Mouse (Mus musculus): ENCODE measurements around the gene Myo15. TPM values are rescaled to one million over a fixed set of nuclear protein-coding genes. Genes with fewer than 3 reads are reported as not detected.
"Not testable (repeated sequence)": the region's sequence is repeated elsewhere in the genome, so short reads cannot be mapped to it uniquely, and the experiment has no call there.

The Myo15 gene
- 0.38 and 0.43 TPM in 2 replicates for polyA plus RNA-seq (2015; fragmentation: Nextera tagmentation; extraction: Ambion mirVana)

DNA sequence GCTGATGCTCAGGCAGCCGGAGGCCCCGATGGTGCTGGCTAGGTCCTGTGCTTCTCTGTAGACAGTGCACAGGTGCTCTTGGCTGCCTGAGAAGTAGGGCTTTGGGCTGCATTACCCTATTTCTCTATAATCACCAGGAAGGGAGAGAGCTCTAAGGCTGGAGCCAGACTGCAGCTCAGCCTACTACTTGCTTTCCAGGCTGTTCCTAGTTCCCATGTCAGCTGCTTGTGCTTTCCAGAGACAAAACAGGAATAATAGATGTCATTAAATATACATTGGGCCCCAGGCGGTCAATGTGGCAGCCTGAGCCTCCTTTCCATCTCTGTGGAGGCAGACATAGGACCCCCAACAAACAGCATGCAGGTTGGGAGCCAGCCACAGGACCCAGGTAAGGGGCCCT, at the start of gene Myo15:
Myo15 (plus strand) TSS at position 301 of the 400 bp plus-strand sequence.
- WGBS: 95% methylated on average over 3 of the region's 3 CpGs
- no peak within 1 kb of the TSS for H3K9ac ChIP-seq
- ATAC-seq (ENCODE audit: insufficient number of reproducible peaks, low FRiP score, low TSS enrichment, low read depth): no peak

DNA sequence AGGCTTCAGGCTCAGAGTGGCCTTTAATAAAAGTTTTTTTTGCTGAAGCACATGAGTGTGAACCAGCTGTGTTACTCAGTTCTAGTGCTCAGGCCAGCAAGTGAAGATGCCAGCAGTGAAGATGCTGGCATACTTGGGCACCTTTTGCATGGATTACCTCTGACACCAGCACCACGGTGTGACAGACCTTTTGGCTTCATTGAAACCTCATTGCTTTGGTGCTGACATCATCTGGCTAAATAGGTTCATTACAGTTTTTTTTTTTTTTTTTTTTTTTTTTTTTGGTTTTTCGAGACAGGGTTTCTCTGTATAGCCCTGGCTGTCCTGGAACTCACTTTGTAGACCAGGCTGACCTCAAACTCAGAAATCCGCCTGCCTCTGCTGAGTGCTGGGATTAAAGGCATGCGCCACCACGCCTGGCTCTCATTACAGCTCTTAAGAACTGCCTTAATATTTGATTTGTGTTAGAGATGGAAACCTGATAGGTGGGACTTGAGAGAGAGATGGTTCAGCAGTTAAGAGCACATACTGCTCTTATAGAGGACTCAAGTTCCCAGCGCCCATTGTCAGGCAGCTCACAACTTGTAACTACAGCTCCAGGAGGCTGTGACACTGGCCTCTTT, 47.0 kb upstream of the Myo15 start:
- Histone ChIP-seq H3K4me3 (replicated peaks) (no peak overlapping the region), H3K36me3 (peaks cover 19% of the 10 kb centered on the region), H3K4me1 (peaks cover 10% of the 10 kb centered on the region), H3K4me2 (replicated peaks) (no peak overlapping the region), H3K9me3 (replicated peaks) (no peaks in the 10 kb centered on the region), H3K9ac (no peak overlapping the region), H3K27me3 (no peaks in the 10 kb centered on the region), H3K27ac (replicated peaks) (no peak overlapping the region)
- ATAC-seq (ENCODE audit: insufficient number of reproducible peaks, low FRiP score, low TSS enrichment, low read depth): no peak
- 62% methylated on average over 6 of the region's 6 CpGs for WGBS

More for the DNA sequence above, at the start of gene Myo15:
- H3K27ac ChIP-seq (replicated peaks): no peak within 1 kb of the TSS
- no peak within 1 kb of the TSS for H3K4me2 ChIP-seq (replicated peaks)
- H3K9me3 ChIP-seq (replicated peaks): no peaks in the 10 kb centered on the region
- no peaks in the 10 kb centered on the region for H3K27me3 ChIP-seq
- peaks cover 54% of the 10 kb centered on the region for H3K36me3 ChIP-seq
- H3K4me1 ChIP-seq: no peaks in the 10 kb centered on the region
- no peak within 1 kb of the TSS for H3K4me3 ChIP-seq (replicated peaks)

DNA sequence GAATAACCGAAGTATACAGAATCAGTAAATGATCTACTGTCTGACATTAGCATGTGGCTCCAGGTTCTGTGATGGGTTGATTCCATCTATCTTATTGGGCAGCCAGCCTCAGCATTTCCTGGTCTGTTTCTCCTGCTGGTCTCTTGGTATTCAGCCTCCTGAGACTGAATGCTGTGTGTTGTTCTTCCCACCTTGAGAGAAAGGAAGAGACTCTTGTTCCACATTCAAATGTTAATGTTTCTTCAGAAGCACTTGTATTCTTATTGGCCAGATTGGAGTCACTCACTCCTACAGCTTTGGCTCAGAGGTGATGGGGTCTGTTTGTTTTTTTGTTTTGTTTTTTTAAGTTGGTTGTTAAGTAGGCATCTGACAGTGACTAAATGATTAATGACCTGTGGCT, 46.1 kb upstream of the Myo15 start:
- no peak for ATAC-seq (ENCODE audit: insufficient number of reproducible peaks, low FRiP score, low TSS enrichment, low read depth)
- 67% methylated on average over 1 of the region's 1 CpGs for WGBS
- Histone ChIP-seq H3K27ac (replicated peaks) (no peak overlapping the region), H3K9me3 (replicated peaks) (no peaks in the 10 kb centered on the region), H3K4me1 (peaks cover 10% of the 10 kb centered on the region), H3K4me3 (replicated peaks) (no peak overlapping the region), H3K9ac (no peak overlapping the region), H3K27me3 (no peaks in the 10 kb centered on the region), H3K4me2 (replicated peaks) (no peak overlapping the region), H3K36me3 (peaks cover 28% of the 10 kb centered on the region)

GRCm38 (mm10) chr11:60426417-60426816, 42.7 kb upstream of the Myo15 start:
- H3K9me3 ChIP-seq (replicated peaks): no peaks in the 10 kb centered on the region
- no peak overlapping the region for H3K9ac ChIP-seq
- ATAC-seq (ENCODE audit: insufficient number of reproducible peaks, low FRiP score, low TSS enrichment, low read depth): no peak
- peaks cover 39% of the 10 kb centered on the region for H3K36me3 ChIP-seq
- 86% methylated on average over 1 of the region's 1 CpGs for WGBS
- H3K4me3 ChIP-seq (replicated peaks): no peak overlapping the region
- no peak overlapping the region for H3K27ac ChIP-seq (replicated peaks)
- H3K27me3 ChIP-seq: no peaks in the 10 kb centered on the region
- no peaks in the 10 kb centered on the region for H3K4me1 ChIP-seq
- no peak overlapping the region for H3K4me2 ChIP-seq (replicated peaks)

DNA sequence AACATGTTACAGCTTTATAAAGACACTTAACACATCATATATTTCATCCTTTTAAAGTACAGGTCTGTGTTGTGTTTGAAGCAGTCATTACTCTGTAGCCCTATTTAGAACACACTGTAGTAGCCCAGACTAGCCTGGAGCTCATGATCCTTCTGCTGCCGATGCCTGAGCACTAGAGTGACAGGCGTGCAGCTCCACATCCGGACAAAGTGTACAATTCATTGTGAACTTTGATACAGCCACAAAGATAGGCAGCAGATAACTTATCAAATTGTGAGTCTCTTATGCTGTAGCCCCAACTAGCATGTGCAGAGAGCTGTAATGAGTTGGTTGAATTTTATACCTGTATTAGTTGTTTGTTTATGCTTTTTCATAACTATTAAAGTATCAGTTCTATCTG, 41.5 kb upstream of the Myo15 start:
- H3K36me3 ChIP-seq: peaks cover 50% of the 10 kb centered on the region
- no peaks in the 10 kb centered on the region for H3K4me1 ChIP-seq
- no peak overlapping the region for H3K9ac ChIP-seq
- WGBS: 92% methylated on average over 3 of the region's 3 CpGs
- no peak for ATAC-seq (ENCODE audit: insufficient number of reproducible peaks, low FRiP score, low TSS enrichment, low read depth)
- H3K4me3 ChIP-seq (replicated peaks): no peak overlapping the region
- H3K27ac ChIP-seq (replicated peaks): no peak overlapping the region
- no peaks in the 10 kb centered on the region for H3K27me3 ChIP-seq
- H3K9me3 ChIP-seq (replicated peaks): no peaks in the 10 kb centered on the region
- no peak overlapping the region for H3K4me2 ChIP-seq (replicated peaks)

GRCm38 (mm10) chr11:60433501-60433900, 35.6 kb upstream of the Myo15 start:
- Histone ChIP-seq H3K4me1 (no peaks in the 10 kb centered on the region), H3K4me2 (replicated peaks) (no peak overlapping the region), H3K27ac (replicated peaks) (no peak overlapping the region), H3K36me3 (peaks cover 65% of the 10 kb centered on the region), H3K9me3 (replicated peaks) (no peaks in the 10 kb centered on the region), H3K9ac (no peak overlapping the region), H3K4me3 (replicated peaks) (no peak overlapping the region), H3K27me3 (no peaks in the 10 kb centered on the region)
- ATAC-seq (ENCODE audit: insufficient number of reproducible peaks, low FRiP score, low TSS enrichment, low read depth): no peak

- Histone ChIP-seq H3K4me3 (replicated peaks) (no peak overlapping the region), H3K9ac (no peak overlapping the region), H3K4me1 (no peaks in the 10 kb centered on the region), H3K27ac (replicated peaks) (no peak overlapping the region), H3K4me2 (replicated peaks) (no peak overlapping the region), H3K27me3 (no peaks in the 10 kb centered on the region), H3K36me3 (peaks cover 73% of the 10 kb centered on the region), H3K9me3 (replicated peaks) (no peaks in the 10 kb centered on the region)
- ATAC-seq (ENCODE audit: insufficient number of reproducible peaks, low FRiP score, low TSS enrichment, low read depth): no peak
- WGBS: 97% methylated on average over 1 of the region's 1 CpGs
Observed at GRCm38 (mm10) chr11:60435133-60435532, 34.0 kb upstream of the Myo15 start.

DNA sequence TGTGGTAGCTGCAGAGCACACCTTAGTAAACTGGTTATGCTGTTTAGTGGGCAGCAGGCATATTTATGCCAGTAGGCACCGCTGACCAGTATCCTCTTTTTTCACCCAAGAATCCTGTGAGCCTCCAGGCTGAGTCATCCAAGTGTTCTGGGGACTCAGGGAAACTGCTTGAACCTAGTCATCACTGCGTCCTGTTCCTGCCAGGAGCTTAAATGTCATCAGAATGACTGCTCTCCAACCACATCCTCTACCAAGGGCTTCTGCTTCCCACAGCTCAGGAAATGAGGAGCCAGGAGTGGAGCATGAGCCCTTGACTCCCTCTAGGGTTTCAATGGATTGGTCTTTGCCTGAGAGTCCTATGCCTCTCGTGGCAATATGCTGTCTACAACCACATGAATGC, 32.5 kb upstream of the Myo15 start:
- Histone ChIP-seq H3K27me3 (no peaks in the 10 kb centered on the region), H3K36me3 (peaks cover 78% of the 10 kb centered on the region), H3K4me2 (replicated peaks) (no peak overlapping the region), H3K27ac (replicated peaks) (no peak overlapping the region), H3K4me3 (replicated peaks) (no peak overlapping the region), H3K9ac (no peak overlapping the region), H3K9me3 (replicated peaks) (no peaks in the 10 kb centered on the region), H3K4me1 (no peaks in the 10 kb centered on the region)
- 84% methylated on average over 3 of the region's 3 CpGs for WGBS
- ATAC-seq (ENCODE audit: insufficient number of reproducible peaks, low FRiP score, low TSS enrichment, low read depth): no peak

- H3K4me2 ChIP-seq (replicated peaks); H3K27ac ChIP-seq (replicated peaks); H3K4me1 ChIP-seq; H3K4me3 ChIP-seq (replicated peaks); H3K9me3 ChIP-seq (replicated peaks); H3K27me3 ChIP-seq; ATAC-seq (ENCODE audit: insufficient number of reproducible peaks, low FRiP score, low TSS enrichment, low read depth); H3K9ac ChIP-seq: not testable (repeated sequence)
- peaks cover 84% of the 10 kb centered on the region for H3K36me3 ChIP-seq
- WGBS: 43% methylated on average over 1 of the region's 1 CpGs
Observed at GRCm38 (mm10) chr11:60439621-60440020, 29.5 kb upstream of the Myo15 start.

DNA sequence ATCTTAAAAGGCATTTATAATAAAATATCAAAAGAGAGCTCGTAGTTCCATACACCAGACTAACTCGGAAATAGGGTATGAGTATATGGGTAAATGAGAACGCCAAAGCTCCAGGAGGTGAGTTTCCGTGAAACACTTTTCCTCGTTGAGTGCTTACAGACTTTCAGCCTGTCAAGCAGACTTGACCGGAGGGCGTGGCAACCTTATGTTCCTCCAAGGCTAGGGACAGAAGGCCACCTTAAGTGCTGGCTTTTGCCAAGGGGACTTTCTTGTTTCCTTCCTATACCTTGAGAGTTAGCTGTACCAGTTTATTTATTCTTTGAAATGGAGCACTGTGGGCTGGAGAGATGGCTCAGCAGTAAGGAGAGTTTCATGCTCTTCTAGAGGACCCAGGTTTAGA, 29.0 kb upstream of the Myo15 start:
- WGBS: 53% methylated on average over 7 of the region's 7 CpGs
- H3K27me3 ChIP-seq: no peaks in the 10 kb centered on the region
- H3K4me1 ChIP-seq: no peaks in the 10 kb centered on the region
- peaks cover 78% of the 10 kb centered on the region for H3K36me3 ChIP-seq
- H3K4me3 ChIP-seq (replicated peaks): no peak overlapping the region
- no peak overlapping the region for H3K4me2 ChIP-seq (replicated peaks)
- no peak overlapping the region for H3K9ac ChIP-seq
- ATAC-seq (ENCODE audit: insufficient number of reproducible peaks, low FRiP score, low TSS enrichment, low read depth): no peak
- no peak overlapping the region for H3K27ac ChIP-seq (replicated peaks)
- no peaks in the 10 kb centered on the region for H3K9me3 ChIP-seq (replicated peaks)

DNA sequence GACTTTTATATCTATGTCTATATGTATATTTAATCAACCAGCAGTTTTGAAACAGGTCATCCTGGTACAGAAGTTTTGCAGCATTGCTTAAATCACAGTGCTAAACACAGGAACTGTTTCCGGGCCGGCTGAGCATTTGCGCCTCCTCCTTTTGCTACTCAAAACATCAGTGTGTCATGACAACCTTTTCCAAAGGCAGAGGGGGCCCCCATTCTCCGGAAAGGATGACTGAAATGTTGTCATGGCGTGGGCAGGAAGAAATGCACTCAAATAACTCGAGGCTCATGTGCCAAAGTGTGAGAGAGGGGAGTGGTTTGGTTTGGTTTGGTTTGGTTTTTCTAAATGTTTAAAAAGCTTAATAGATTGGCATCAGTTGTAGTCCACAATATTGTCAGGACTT, 26.2 kb upstream of the Myo15 start:
- Histone ChIP-seq H3K9ac (no peak overlapping the region), H3K4me2 (replicated peaks) (no peak overlapping the region), H3K27ac (replicated peaks) (no peak overlapping the region), H3K9me3 (replicated peaks) (no peaks in the 10 kb centered on the region), H3K36me3 (peaks cover 53% of the 10 kb centered on the region), H3K27me3 (no peaks in the 10 kb centered on the region), H3K4me1 (no peaks in the 10 kb centered on the region), H3K4me3 (replicated peaks) (no peak overlapping the region)
- 85% methylated on average over 6 of the region's 6 CpGs for WGBS
- no peak for ATAC-seq (ENCODE audit: insufficient number of reproducible peaks, low FRiP score, low TSS enrichment, low read depth)

GRCm38 (mm10) chr11:60444007-60444406, 25.1 kb upstream of the Myo15 start:
- H3K4me2 ChIP-seq (replicated peaks): no peak overlapping the region
- H3K9me3 ChIP-seq (replicated peaks): no peaks in the 10 kb centered on the region
- H3K4me1 ChIP-seq: no peaks in the 10 kb centered on the region
- no peaks in the 10 kb centered on the region for H3K27me3 ChIP-seq
- no peak overlapping the region for H3K9ac ChIP-seq
- peaks cover 44% of the 10 kb centered on the region for H3K36me3 ChIP-seq
- no peak overlapping the region for H3K4me3 ChIP-seq (replicated peaks)
- 73% methylated on average over 4 of the region's 4 CpGs for WGBS
- no peak for ATAC-seq (ENCODE audit: insufficient number of reproducible peaks, low FRiP score, low TSS enrichment, low read depth)
- no peak overlapping the region for H3K27ac ChIP-seq (replicated peaks)

Measured in embryonic facial prominence, embryonic 15.5 days (tissue).